8 mouse cellular contexts compared by ENCODE assay signal in the genomic region with DNA sequence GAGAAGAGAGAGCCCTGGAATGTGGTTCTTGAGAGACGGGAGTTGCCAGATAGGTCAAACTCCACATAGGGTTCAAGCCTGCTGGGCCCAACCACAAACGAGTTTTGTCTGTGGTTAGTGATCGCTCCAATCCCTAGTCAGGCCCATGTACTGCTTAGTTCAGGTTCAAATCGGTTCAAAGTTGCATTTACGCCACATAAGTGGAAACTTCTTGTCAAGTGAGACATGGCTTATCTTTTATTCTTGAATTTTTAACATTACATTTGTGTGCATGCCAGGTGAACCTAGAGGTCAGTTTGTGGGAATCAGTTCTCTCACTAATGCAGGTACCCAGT.
A peak's percentile ranks its signal among the peaks of the same experiment; 100 is the strongest.
DNase-seq lines count a peak whose midpoint lies in the region; ATAC-seq lines count a peak whose summit lies in the region.

No protein-coding gene starts in this region.

- H3K27ac ChIP-seq in kidney, embryonic 14.5 days (ENCODE audit: low read depth, low read length): peak overlapping the region; percentile 92
- H3K27ac ChIP-seq in brown adipose tissue, adult 24 weeks (replicated peaks; ENCODE audit: low read depth, low read length): peak overlapping the region; percentile 93
- peak overlapping the region; percentile 96 for H3K27ac ChIP-seq in hindbrain, embryonic 13.5 days
- peak overlapping the region; percentile 93 for H3K27ac ChIP-seq in midbrain, embryonic 13.5 days

- H3K4me3 ChIP-seq in kidney, embryonic 14.5 days (ENCODE audit: low read length): peak overlapping the region; percentile 45
- peak overlapping the region; percentile 91 for H3K4me3 ChIP-seq in brown adipose tissue, adult 24 weeks (ENCODE audit: insufficient read depth, low read depth, low read length)
- H3K4me3 ChIP-seq in hindbrain, embryonic 13.5 days: peak overlapping the region; percentile 61
- peak overlapping the region; percentile 61 for H3K4me3 ChIP-seq in midbrain, embryonic 13.5 days (replicated peaks)

- no peak for ATAC-seq in kidney, embryonic 14.5 days (ENCODE audit: low FRiP score, low TSS enrichment)
- no peak; the same call in 1 of the 2 replicates for ATAC-seq in hindbrain, embryonic 13.5 days (ENCODE audit: low FRiP score)
- no peak for ATAC-seq in midbrain, embryonic 13.5 days

- no peak for DNase-seq in kidney, postnatal 4 days
- no peak for DNase-seq in testis, postnatal 14 days (ENCODE audit: low spot score)
- DNase-seq in left cerebral cortex, postnatal 36 days (ENCODE audit: low spot score in 2 of 2): no peak
- no peak for DNase-seq in spleen, postnatal 14 days (ENCODE audit: low spot score in 2 of 2)

- intact Hi-C loops in left cerebral cortex, postnatal 36 days (cut with DNase I): loop anchor here (1.0 kb wide), 1 partner anchor 133 kb away; no protein-coding TSS in a partner anchor

- H3K36me3 ChIP-seq in kidney, embryonic 14.5 days (ENCODE audit: control insufficient read depth, insufficient read depth, low read length): no peaks in the 10 kb centered on the region
- no peaks in the 10 kb centered on the region for H3K36me3 ChIP-seq in hindbrain, embryonic 13.5 days
- no peaks in the 10 kb centered on the region for H3K36me3 ChIP-seq in midbrain, embryonic 13.5 days

- peak overlapping the region; percentile 70 for H3K9ac ChIP-seq in kidney, embryonic 14.5 days (ENCODE audit: low read depth, low read length)
- peak overlapping the region; percentile 75 for H3K9ac ChIP-seq in hindbrain, embryonic 13.5 days
- H3K9ac ChIP-seq in midbrain, embryonic 13.5 days (replicated peaks): peak overlapping the region; percentile 73

- no peaks in the 10 kb centered on the region for H3K27me3 ChIP-seq in kidney, embryonic 14.5 days (ENCODE audit: control insufficient read depth, insufficient read depth, low read length)
- H3K27me3 ChIP-seq in hindbrain, embryonic 13.5 days: no peaks in the 10 kb centered on the region
- no peaks in the 10 kb centered on the region for H3K27me3 ChIP-seq in midbrain, embryonic 13.5 days

- no peaks in the 10 kb centered on the region for H3K9me3 ChIP-seq in kidney, embryonic 14.5 days (ENCODE audit: control insufficient read depth, low read length)
- H3K9me3 ChIP-seq in hindbrain, embryonic 13.5 days: no peaks in the 10 kb centered on the region
- H3K9me3 ChIP-seq in midbrain, embryonic 13.5 days: no peaks in the 10 kb centered on the region

- 20% methylated on average over 5 of the region's 5 CpGs for WGBS in kidney, embryonic 14.5 days
- 14% methylated on average over 5 of the region's 5 CpGs for WGBS in hindbrain, embryonic 13.5 days
- WGBS in midbrain, embryonic 13.5 days: 15% methylated on average over 5 of the region's 5 CpGs

- H3K4me2 ChIP-seq in kidney, embryonic 14.5 days (replicated peaks; ENCODE audit: low read depth, low read length): peak overlapping the region; percentile 56
- peak overlapping the region; percentile 56 for H3K4me2 ChIP-seq in hindbrain, embryonic 13.5 days
- H3K4me2 ChIP-seq in midbrain, embryonic 13.5 days (replicated peaks): peak overlapping the region; percentile 57

- H3K4me1 ChIP-seq in kidney, embryonic 14.5 days (ENCODE audit: control insufficient read depth, insufficient read depth, low read length): no peaks in the 10 kb centered on the region
- H3K4me1 ChIP-seq in brown adipose tissue, adult 24 weeks (ENCODE audit: control insufficient read depth, insufficient read depth, insufficient read length, low read length): no peaks in the 10 kb centered on the region
- peaks cover 9% of the 10 kb centered on the region for H3K4me1 ChIP-seq in hindbrain, embryonic 13.5 days (replicated peaks)
- peaks cover 7% of the 10 kb centered on the region for H3K4me1 ChIP-seq in midbrain, embryonic 13.5 days (replicated peaks)
